Mouse (Mus musculus) liver, adult (tissue): ENCODE results near the gene Hist1h2br.

Experiments used
- GATA4 ChIP-seq: IDR thresholded peaks from 2 replicates; pipeline ENCODE4 v1.6.1; 2014; ENCODE audit warnings: mild to moderate bottlenecking, low read length; ENCODE audit not compliant: insufficient replicate concordance

The Hist1h2br gene

DNA sequence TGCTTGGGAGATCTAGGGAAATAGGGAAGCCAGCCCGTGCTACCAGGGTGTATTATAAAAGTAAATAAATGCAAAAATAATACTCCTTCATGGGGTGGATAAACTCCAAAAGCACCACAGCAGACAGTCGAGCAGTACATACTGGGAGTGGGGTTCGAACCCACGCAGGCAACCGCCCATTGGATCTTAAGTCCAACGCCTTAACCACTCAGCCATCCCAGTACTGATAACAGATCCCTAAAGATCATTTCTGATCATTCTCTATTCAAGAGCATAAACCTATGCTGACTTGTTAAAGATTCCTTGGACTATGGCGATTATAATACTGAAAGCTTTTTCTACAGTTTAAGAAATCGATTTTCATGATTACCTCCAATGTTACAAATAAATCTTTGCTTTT is 14.3 kb downstream of the Hist1h2br start:
- TF ChIP-seq GATA4, result no peak

GRCm38 (mm10) chr13:21852215-21852945 is 18.8 kb downstream of the Hist1h2br start:
- no peak for TF ChIP-seq GATA4

- no peak for TF ChIP-seq GATA4
Observed at GRCm38 (mm10) chr13:21855146-21855545, 21.6 kb downstream of the Hist1h2br start.

GRCm38 (mm10) chr13:21855698-21856162 is 22.2 kb downstream of the Hist1h2br start:
- no peak for TF ChIP-seq GATA4

- no peak for TF ChIP-seq GATA4
Observed at GRCm38 (mm10) chr13:21861608-21862007, 28.1 kb downstream of the Hist1h2br start.

DNA sequence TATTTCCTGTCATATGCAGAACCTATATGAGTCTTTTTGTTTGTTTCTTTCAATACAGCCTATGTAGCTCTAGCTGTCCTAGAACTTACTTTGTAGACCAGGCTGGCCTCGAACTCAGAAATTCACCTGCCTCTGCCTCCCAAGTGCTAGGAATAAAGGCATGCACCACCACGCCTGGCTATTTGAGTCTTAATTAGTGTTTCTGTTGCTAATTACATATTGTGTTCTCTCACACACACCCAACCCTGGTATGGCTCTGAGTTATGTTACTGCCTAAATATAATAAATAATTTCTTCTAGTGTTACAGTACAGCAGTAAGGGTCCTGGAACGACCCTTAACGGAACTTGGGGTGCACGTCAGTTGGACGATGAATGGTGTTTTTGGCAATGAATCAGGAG is 47.2 kb downstream of the Hist1h2br start:
- TF ChIP-seq GATA4, result no peak

DNA sequence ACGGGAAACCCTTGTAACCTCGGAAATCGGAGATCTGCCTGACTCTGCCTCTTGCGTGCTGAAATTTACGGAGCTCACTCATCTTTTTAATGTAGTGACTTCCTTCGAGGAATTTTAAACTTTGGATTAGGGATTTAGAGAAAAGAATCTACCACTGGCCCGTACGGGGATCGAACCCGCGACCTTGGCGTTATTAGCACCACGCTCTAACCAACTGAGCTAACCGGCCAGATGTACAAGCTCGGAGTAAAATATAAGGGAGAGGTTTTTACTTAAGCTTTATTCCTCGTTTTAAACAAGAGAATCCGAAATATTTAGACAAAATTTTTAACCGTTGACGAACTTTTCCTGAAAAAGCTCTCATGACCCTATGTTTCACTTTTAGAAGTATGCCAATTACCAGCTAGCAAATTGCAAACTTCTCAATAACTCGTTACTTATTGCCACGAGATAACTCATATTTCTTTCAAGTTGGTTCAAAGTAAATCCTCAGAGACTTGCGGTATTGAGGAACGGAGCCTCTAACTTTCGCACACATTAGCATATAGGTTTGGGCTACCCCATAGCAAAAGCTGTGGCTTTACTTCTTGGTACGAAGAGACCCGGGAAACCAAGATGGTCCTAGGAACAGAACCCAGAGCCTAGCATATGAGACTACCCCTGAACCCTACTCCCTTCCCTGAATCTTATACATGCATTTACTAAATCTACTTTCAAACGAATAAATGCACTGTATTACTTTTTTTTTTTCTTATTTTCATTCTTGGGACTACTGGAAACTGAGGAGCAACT is 48.5 kb downstream of the Hist1h2br start:
- TF ChIP-seq GATA4, result no peak

GRCm38 (mm10) chr13:21882760-21883405 is 49.3 kb downstream of the Hist1h2br start:
- no peak for TF ChIP-seq GATA4

GRCm38 (mm10) chr13:21883407-21883806 is 49.9 kb downstream of the Hist1h2br start:
- TF ChIP-seq GATA4, result no peak

DNA sequence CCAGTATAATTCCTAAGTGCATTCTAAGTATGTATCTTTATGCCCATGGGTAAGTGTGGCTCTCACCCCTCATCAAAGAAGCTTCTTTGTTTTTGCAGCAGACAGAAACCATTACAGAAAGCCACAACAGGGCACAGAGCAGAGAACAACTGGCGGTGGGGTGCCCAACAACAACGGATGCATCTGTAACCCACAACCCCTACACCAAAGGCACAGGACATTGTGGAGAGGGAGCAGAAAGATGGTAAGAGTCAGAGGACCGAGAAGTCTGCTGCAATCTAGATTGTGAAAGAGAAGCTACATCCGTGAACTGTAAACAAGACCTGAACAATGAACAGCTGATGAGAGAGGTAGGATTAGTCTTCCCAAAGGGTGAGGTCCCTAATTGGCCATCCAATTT is 51.0 kb downstream of the Hist1h2br start:
- TF ChIP-seq GATA4, result no peak
